8 mouse cellular contexts compared by ENCODE assay signal in genomic region chr3:135438913-135439531, GRCm38 (mm10). TPM values are rescaled to one million over a fixed set of nuclear protein-coding genes. Genes with fewer than 3 reads are reported as not detected.
A peak's percentile ranks its signal among the peaks of the same experiment; 100 is the strongest.
DNase-seq lines count a peak whose midpoint lies in the region; ATAC-seq and TF ChIP-seq lines count a peak whose summit lies in the region.

No protein-coding gene starts in this region.

- no peaks in the 10 kb centered on the region for H3K9me3 ChIP-seq in ES-E14 (ENCODE audit: control insufficient read depth, insufficient read depth, low read depth, low read length)
- H3K9me3 ChIP-seq in forebrain, embryonic 14.5 days (replicated peaks; ENCODE audit: control insufficient read depth, low read length), result no peaks in the 10 kb centered on the region
- H3K9me3 ChIP-seq in lung, embryonic 14.5 days (ENCODE audit: low read depth, low read length), result no peaks in the 10 kb centered on the region

- peak overlapping the region; percentile 97 for H3K27ac ChIP-seq in ES-E14 (ENCODE audit: insufficient read depth, low read depth, low read length, poor library complexity, severe bottlenecking)
- H3K27ac ChIP-seq in forebrain, embryonic 14.5 days (ENCODE audit: low read depth, low read length), result peak overlapping the region; percentile 100
- H3K27ac ChIP-seq in layer of hippocampus, adult 2 months, result peak overlapping the region; percentile 99
- peak overlapping the region; percentile 100 for H3K27ac ChIP-seq in lung, embryonic 14.5 days (ENCODE audit: low read depth)

- peak overlapping the region; percentile 97 for H3K9ac ChIP-seq in ES-E14 (ENCODE audit: insufficient read depth, low read depth, low read length, poor library complexity, severe bottlenecking)
- H3K9ac ChIP-seq in forebrain, embryonic 14.5 days (ENCODE audit: low read length), result peak overlapping the region; percentile 97
- H3K9ac ChIP-seq in lung, embryonic 14.5 days, result peak overlapping the region; percentile 98

- in situ Hi-C loops in ES-E14 (cut with MboI; ENCODE audit: low sequenced_read_pairs in 2 of 2, unreplicated experiment in 2 of 2), result no loop called here

- peak overlapping the region; percentile 93 to 96 for H3K4me3 ChIP-seq in ES-E14 (ENCODE audit: insufficient read depth in 1 of 2, low read depth in 1 of 2, low read length in 2 of 2, poor library complexity in 1 of 2, severe bottlenecking in 1 of 2)
- peak overlapping the region; percentile 79 for H3K4me3 ChIP-seq in forebrain, embryonic 14.5 days (ENCODE audit: low read depth, low read length)
- peak overlapping the region; percentile 94 for H3K4me3 ChIP-seq in layer of hippocampus, adult 2 months
- H3K4me3 ChIP-seq in lung, embryonic 14.5 days (ENCODE audit: low read depth, low read length), result peak overlapping the region; percentile 89

- no peak for TF ChIP-seq CTCF in layer of hippocampus, adult 2 months (conservative IDR thresholded peaks at IDR 0.05)
- TF ChIP-seq CTCF in lung, embryonic 14.5 days (IDR thresholded peaks at IDR 0.05; ENCODE audit: low read depth), result no peak

- peaks cover 5% of the 10 kb centered on the region; the same call in 1 of the 2 replicates for H3K36me3 ChIP-seq in ES-E14 (ENCODE audit: control insufficient read depth, insufficient read depth, low read length, poor library complexity, severe bottlenecking)
- H3K36me3 ChIP-seq in forebrain, embryonic 14.5 days (ENCODE audit: control insufficient read depth, insufficient read depth, low read length), result 0 out of 2 replicates have a peak, but pooled peaks cover 4% of the 10 kb centered on the region
- H3K36me3 ChIP-seq in lung, embryonic 14.5 days (ENCODE audit: insufficient read depth), result peaks cover 28% of the 10 kb centered on the region; the same call in 1 of the 2 replicates

- no peaks in the 10 kb centered on the region for H3K27me3 ChIP-seq in forebrain, embryonic 14.5 days (replicated peaks; ENCODE audit: control insufficient read depth, insufficient read depth, low read length)
- H3K27me3 ChIP-seq in lung, embryonic 14.5 days (ENCODE audit: insufficient read depth, low read length), result no peaks in the 10 kb centered on the region

- WGBS in forebrain, embryonic 14.5 days, result 1% methylated on average over 33 of the region's 76 CpGs
- under 1% methylated on average over 46 of the region's 76 CpGs for WGBS in lung, embryonic 14.5 days

- intact Hi-C loops in heart, postnatal 14 days (cut with DNase I), result loop anchor here (2.0 to 5.0 kb wide), 3 partner anchors 16 to 253 kb away; partner anchors contain the start of genes Cisd2 and Nfkb1

- H3K4me2 ChIP-seq in forebrain, embryonic 14.5 days (ENCODE audit: low read length), result peak overlapping the region; percentile 96
- peak overlapping the region; percentile 97 for H3K4me2 ChIP-seq in lung, embryonic 14.5 days

- peaks cover 0 to 15% of the 10 kb centered on the region in 2 experiments; a peak in 2 of 4 replicates for H3K4me1 ChIP-seq in ES-E14 (ENCODE audit: control insufficient read depth in 2 of 2, insufficient read depth in 2 of 2, low read length in 2 of 2, poor library complexity in 1 of 2)
- peaks cover 10% of the 10 kb centered on the region for H3K4me1 ChIP-seq in forebrain, embryonic 14.5 days (ENCODE audit: control insufficient read depth, insufficient read depth, low read length)
- no peaks in the 10 kb centered on the region for H3K4me1 ChIP-seq in lung, embryonic 14.5 days (ENCODE audit: insufficient read depth)

- DNase-seq in ES-E14 (ENCODE audit: low read depth, low spot score), result peak; percentile 51
- DNase-seq in cerebellum, adult 11 months, result peak; percentile 79
- peak; percentile 78 for DNase-seq in forebrain, embryonic 14.5 days (ENCODE audit: low spot score)
- DNase-seq in heart, postnatal 14 days, result peak; percentile 86 to 89
- DNase-seq in layer of hippocampus, adult 2 months (ENCODE audit: low spot score in 2 of 2), result peak; percentile 60 to 64
- peak; percentile 85 for DNase-seq in lung, embryonic 14.5 days
- DNase-seq in testis, postnatal 14 days (ENCODE audit: low spot score), result peak; percentile 86

- peak; percentile 59 for ATAC-seq in forebrain, embryonic 14.5 days
- peak; percentile 69 for ATAC-seq in lung, embryonic 14.5 days (ENCODE audit: insufficient read depth)
- ATAC-seq in neutrophil, adult 5-6 weeks (ENCODE audit: extremely low read depth, insufficient number of reproducible peaks, low FRiP score, poor library complexity, severe bottlenecking), result peak; percentile 47

TF ChIP-seq in ES-E14, 5 proteins besides CTCF, POLR2A, EP300 and RAD21:
- TF ChIP-seq ZNF384 (IDR thresholded peaks at IDR 0.05; ENCODE audit: low read depth, low read length) (no peak), HCFC1 (IDR thresholded peaks at IDR 0.05; ENCODE audit: borderline replicate concordance, insufficient read depth, low read length) (no peak; the same call in 1 of the 2 replicates), CHD2 (IDR thresholded peaks at IDR 0.05; ENCODE audit: low read depth, low read length) (no peak), ZC3H11A (IDR thresholded peaks at IDR 0.05; ENCODE audit: borderline replicate concordance, low read depth, low read length) (no peak), MAFK (IDR thresholded peaks at IDR 0.05; ENCODE audit: insufficient read depth, low read depth, low read length) (no peak)

RNA-seq across cellular contexts. Expression of gene Ube2d3, which starts 1.1 kb away (rescaled TPM):
- total RNA-seq in ES-E14 (2012; rRNA removed), result 298 and 321 TPM in 2 replicates
- 473 and 475 TPM in 2 replicates for polyA plus RNA-seq in forebrain, embryonic 14.5 days (2014; fragmentation: Nextera tagmentation; extraction: Ambion mirVana)
- total RNA-seq in heart, postnatal 14 days (2021), result 100 to 1,000 TPM; 292 to 344 TPM
- total RNA-seq in layer of hippocampus, adult 2 months (2021), result 100 to 1,000 TPM; 254 to 257 TPM
- 586 and 604 TPM in 2 replicates for polyA plus RNA-seq in lung, embryonic 14.5 days (2014; fragmentation: Nextera tagmentation; extraction: Ambion mirVana)
- 572 and 587 TPM in 2 replicates for total RNA-seq in neutrophil, adult 5-6 weeks (2017)

RNA-seq across cellular contexts. Expression of gene Cisd2, which starts 15.3 kb away (rescaled TPM):
- total RNA-seq in ES-E14 (2012; rRNA removed), result 17.4 and 21.6 TPM in 2 replicates
- 42.5 and 49.5 TPM in 2 replicates for polyA plus RNA-seq in forebrain, embryonic 14.5 days (2014; fragmentation: Nextera tagmentation; extraction: Ambion mirVana)
- 10 to 100 TPM; 43.0 to 45.7 TPM for total RNA-seq in heart, postnatal 14 days (2021)
- total RNA-seq in layer of hippocampus, adult 2 months (2021), result 10 to 100 TPM; 34.4 to 35.1 TPM
- 61.5 and 66.6 TPM in 2 replicates for polyA plus RNA-seq in lung, embryonic 14.5 days (2014; fragmentation: Nextera tagmentation; extraction: Ambion mirVana)
- 55.0 and 58.2 TPM in 2 replicates for total RNA-seq in neutrophil, adult 5-6 weeks (2017)

RNA-seq across cellular contexts. Expression of gene Manba, which starts 46.4 kb away (rescaled TPM):
- total RNA-seq in ES-E14 (2012; rRNA removed), result 75.2 and 83.9 TPM in 2 replicates
- polyA plus RNA-seq in forebrain, embryonic 14.5 days (2014; fragmentation: Nextera tagmentation; extraction: Ambion mirVana), result 4.1 and 4.4 TPM in 2 replicates
- 10 to 100 TPM; 18.0 to 19.3 TPM for total RNA-seq in heart, postnatal 14 days (2021)
- total RNA-seq in layer of hippocampus, adult 2 months (2021), result 1 to 10 TPM; 8.3 to 9.7 TPM
- polyA plus RNA-seq in lung, embryonic 14.5 days (2014; fragmentation: Nextera tagmentation; extraction: Ambion mirVana), result 10.2 and 10.7 TPM in 2 replicates
- 36.7 and 45.9 TPM in 2 replicates for total RNA-seq in neutrophil, adult 5-6 weeks (2017)

Comparison
In these comparisons a context has a peak if more than half of its experiments do, and no peak if none do; other contexts are left out.
1. Peak in every context shown above with its lines: DNase-seq, ATAC-seq, H3K4me3 ChIP-seq and H3K27ac ChIP-seq.